Mouse (Mus musculus) midbrain, embryonic 13.5 days (tissue): ENCODE results near the gene Rnf149. TPM values are rescaled to one million over a fixed set of nuclear protein-coding genes. Genes with fewer than 3 reads are reported as not detected.

Source experiments
- ATAC-seq: fragments of 200-750 bp; cut with Nextera tagmentation; 2 replicates; pipeline ENCODE4 v1.8.0; 2017; ENCODE audit warnings: mild to moderate bottlenecking, moderate TSS enrichment, moderate library complexity
- H3K27ac ChIP-seq: fragments of 300-500 bp; sonication (generic); 2 replicates; pipeline ENCODE4 v1.5.1; 2015; ENCODE audit warnings: inconsistent platforms, mild to moderate bottlenecking, moderate library complexity
- H3K27me3 ChIP-seq: fragments of 300-500 bp; sonication (generic); 2 replicates; pipeline ENCODE4 v1.6.1; 2015; ENCODE audit warnings: mild to moderate bottlenecking, inconsistent platforms
- H3K36me3 ChIP-seq: fragments of 300-500 bp; sonication (generic); 2 replicates; pipeline ENCODE4 v1.6.1; 2015; ENCODE audit warnings: mild to moderate bottlenecking, inconsistent platforms
- H3K4me1 ChIP-seq: fragments of 300-500 bp; sonication (generic); replicated peaks from 2 replicates; pipeline ENCODE4 v1.6.1; 2015; ENCODE audit warnings: inconsistent platforms
- H3K4me2 ChIP-seq: fragments of 300-500 bp; sonication (generic); replicated peaks from 2 replicates; pipeline ENCODE4 v1.6.1; 2015; ENCODE audit warnings: moderate library complexity, mild to moderate bottlenecking, inconsistent platforms
- H3K4me3 ChIP-seq: fragments of 300-500 bp; sonication (generic); replicated peaks from 2 replicates; pipeline ENCODE4 v1.5.1; 2015; ENCODE audit warnings: mild to moderate bottlenecking, inconsistent platforms
- H3K9ac ChIP-seq: fragments of 300-500 bp; sonication (generic); replicated peaks from 2 replicates; pipeline ENCODE4 v1.6.1; 2015; ENCODE audit warnings: mild to moderate bottlenecking, inconsistent platforms
- H3K9me3 ChIP-seq: fragments of 300-500 bp; sonication (generic); 2 replicates; pipeline ENCODE4 v1.6.1; 2016; ENCODE audit warnings: mild to moderate bottlenecking, inconsistent platforms
- WGBS: fragments of 180-500 bp; shearing (Covaris S2); methylation state at CpG from one replicate; pipeline ENCODE4 v1.1.7; 2015; 5-methylcytosine and 5-hydroxymethylcytosine counted together
- polyA plus RNA-seq: library from polyadenylated mRNA; unstranded; fragments of >200 nt; fragmentation: Nextera tagmentation; extraction: Ambion mirVana; gene quantifications from 2 replicates; pipeline ENCODE4 v1.2.1, GENCODE M21; 2015

Gene Rnf149
- polyA plus RNA-seq, 1 experiment from 2014 or later: 23.1 TPM

GRCm38 (mm10) chr1:39540592-39540991 is 36.6 kb downstream of the Rnf149 start:
- Histone ChIP-seq H3K27me3 (no peaks in the 10 kb centered on the region), H3K9ac (no peak overlapping the region), H3K9me3 (no peaks in the 10 kb centered on the region), H3K4me1 (peaks cover 20% of the 10 kb centered on the region), H3K4me2 (no peak overlapping the region), H3K27ac (no peak overlapping the region), H3K4me3 (no peak overlapping the region), H3K36me3 (peaks cover 64% of the 10 kb centered on the region)
- ATAC-seq: no peak

- Histone ChIP-seq H3K4me2 (peak overlapping the region; percentile 33), H3K27ac (no peak overlapping the region), H3K27me3 (no peaks in the 10 kb centered on the region), H3K4me3 (0 out of 2 replicates have a peak overlapping the region, but pooled peaks have one; percentile 9), H3K36me3 (peaks cover 45% of the 10 kb centered on the region), H3K9me3 (no peaks in the 10 kb centered on the region), H3K9ac (no peak overlapping the region; the same call in 1 of the 2 replicates), H3K4me1 (peaks cover 24% of the 10 kb centered on the region)
- 93% methylated on average over 10 of the region's 10 CpGs for WGBS
- ATAC-seq: no peak
These were observed 39.4 kb downstream of the Rnf149 start for GRCm38 (mm10) chr1:39537631-39538380.

DNA sequence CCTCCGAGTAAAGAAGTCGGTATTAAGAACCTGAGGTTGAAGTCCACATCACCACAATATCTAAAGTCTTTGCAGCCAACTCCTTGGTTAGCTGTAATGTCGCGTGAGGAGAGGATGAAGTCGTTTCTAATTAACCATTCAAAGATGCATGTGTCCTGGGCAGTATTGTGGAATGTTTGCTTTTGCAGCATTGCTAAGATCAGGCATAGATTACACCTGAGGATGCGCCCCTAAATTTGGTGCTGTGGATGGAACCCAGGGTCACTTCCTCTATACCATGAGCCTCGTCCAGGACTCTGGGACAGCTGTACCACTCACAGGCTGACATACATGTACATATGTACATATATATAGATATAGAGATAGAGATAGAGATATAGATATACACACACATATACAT is 40.5 kb downstream of the Rnf149 start:
- peaks cover 35% of the 10 kb centered on the region for H3K36me3 ChIP-seq
- 38% methylated on average over 7 of the region's 7 CpGs for WGBS
- no peak for ATAC-seq

GRCm38 (mm10) chr1:39535515-39536311 is 41.5 kb downstream of the Rnf149 start:
- peak overlapping the region; percentile 75 for H3K4me2 ChIP-seq
- ATAC-seq: peak; percentile 93
- WGBS: under 1% methylated on average over 81 of the region's 100 CpGs

More for the DNA sequence above, 40.5 kb downstream of the Rnf149 start:
- H3K9ac ChIP-seq: peak overlapping the region; percentile 88
- H3K4me2 ChIP-seq: peak overlapping the region; percentile 75
- H3K27ac ChIP-seq: no peak overlapping the region
- no peaks in the 10 kb centered on the region for H3K9me3 ChIP-seq
- no peaks in the 10 kb centered on the region for H3K27me3 ChIP-seq
- H3K4me1 ChIP-seq: peaks cover 24% of the 10 kb centered on the region
- H3K4me3 ChIP-seq: peak overlapping the region; percentile 83

GRCm38 (mm10) chr1:39534831-39535230 is 42.4 kb downstream of the Rnf149 start, which contains the start of gene Cnot11:
TSS of gene Cnot11 (plus strand) at chr1:39534992.
- Histone ChIP-seq H3K4me2 (peak within 1 kb of the TSS; percentile 75), H3K4me3 (peak within 1 kb of the TSS; percentile 83), H3K9me3 (no peaks in the 10 kb centered on the region), H3K27me3 (no peaks in the 10 kb centered on the region), H3K27ac (peak within 1 kb of the TSS; percentile 94), H3K36me3 (peaks cover 19% of the 10 kb centered on the region), H3K9ac (peak within 1 kb of the TSS; percentile 88), H3K4me1 (peaks cover 24% of the 10 kb centered on the region)
- 34% methylated on average over 13 of the region's 13 CpGs for WGBS
- no peak for ATAC-seq

More at GRCm38 (mm10) chr1:39535515-39536311, 41.5 kb downstream of the Rnf149 start:
- H3K4me1 ChIP-seq: peaks cover 24% of the 10 kb centered on the region
- no peaks in the 10 kb centered on the region for H3K27me3 ChIP-seq
- peak overlapping the region; percentile 83 for H3K4me3 ChIP-seq
- no peaks in the 10 kb centered on the region for H3K9me3 ChIP-seq
- peaks cover 28% of the 10 kb centered on the region for H3K36me3 ChIP-seq
- peak overlapping the region; percentile 94 for H3K27ac ChIP-seq
- H3K9ac ChIP-seq: peak overlapping the region; percentile 88

DNA sequence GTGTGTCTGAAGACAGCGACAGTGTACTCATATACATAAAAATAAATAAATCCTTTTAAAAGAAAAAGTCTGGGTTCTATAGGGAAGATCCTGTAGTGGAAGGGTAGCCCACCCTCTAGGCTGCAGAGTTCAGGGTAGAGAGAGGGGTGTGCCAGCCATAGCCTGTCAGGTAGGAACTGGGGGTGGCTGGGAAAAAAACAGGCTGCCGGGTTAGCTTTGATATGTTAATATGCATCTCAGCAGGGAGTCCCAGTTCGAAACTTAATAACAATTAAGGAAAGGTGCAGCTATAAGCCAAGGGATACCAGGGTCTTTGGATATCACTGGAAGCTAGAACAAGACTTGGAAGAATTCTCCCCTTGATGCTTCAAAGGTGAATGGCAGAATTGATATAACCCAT is 43.3 kb downstream of the Rnf149 start:
- WGBS: 37% methylated on average over 3 of the region's 3 CpGs
- no peak for ATAC-seq
- no peaks in the 10 kb centered on the region for H3K9me3 ChIP-seq
- no peak overlapping the region for H3K4me2 ChIP-seq
- no peak overlapping the region for H3K9ac ChIP-seq
- H3K4me1 ChIP-seq: peaks cover 24% of the 10 kb centered on the region
- no peaks in the 10 kb centered on the region for H3K27me3 ChIP-seq
- H3K27ac ChIP-seq: no peak overlapping the region
- H3K4me3 ChIP-seq: no peak overlapping the region
- peaks cover 10% of the 10 kb centered on the region for H3K36me3 ChIP-seq

DNA sequence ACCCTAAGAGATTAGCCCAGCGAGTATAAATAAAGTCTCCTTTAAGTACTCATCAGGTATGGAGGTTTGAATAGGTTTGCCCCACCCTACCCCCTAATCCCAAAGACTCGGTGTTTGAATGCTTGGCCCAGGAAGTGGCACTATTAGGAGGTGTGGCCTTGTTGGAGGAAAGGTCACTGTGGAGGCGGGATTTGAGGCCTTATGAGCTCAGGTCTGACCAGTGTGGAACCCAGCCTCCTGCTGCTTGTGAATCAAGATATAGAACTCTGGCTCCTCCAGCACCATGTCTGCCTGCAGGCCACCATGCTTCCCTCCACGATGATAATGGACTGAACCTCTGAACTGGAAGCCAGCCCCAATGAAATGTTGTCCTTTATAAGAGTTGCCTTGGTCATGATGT is 46.2 kb downstream of the Rnf149 start:
- no peak overlapping the region for H3K4me2 ChIP-seq
- WGBS: 63% methylated on average over 4 of the region's 4 CpGs
- no peaks in the 10 kb centered on the region for H3K9me3 ChIP-seq
- no peak overlapping the region for H3K4me3 ChIP-seq
- H3K36me3 ChIP-seq: no peaks in the 10 kb centered on the region
- peaks cover 4% of the 10 kb centered on the region; the same call in 1 of the 2 replicates for H3K4me1 ChIP-seq
- no peak overlapping the region for H3K9ac ChIP-seq
- ATAC-seq: no peak
- H3K27me3 ChIP-seq: no peaks in the 10 kb centered on the region
- H3K27ac ChIP-seq: no peak overlapping the region

DNA sequence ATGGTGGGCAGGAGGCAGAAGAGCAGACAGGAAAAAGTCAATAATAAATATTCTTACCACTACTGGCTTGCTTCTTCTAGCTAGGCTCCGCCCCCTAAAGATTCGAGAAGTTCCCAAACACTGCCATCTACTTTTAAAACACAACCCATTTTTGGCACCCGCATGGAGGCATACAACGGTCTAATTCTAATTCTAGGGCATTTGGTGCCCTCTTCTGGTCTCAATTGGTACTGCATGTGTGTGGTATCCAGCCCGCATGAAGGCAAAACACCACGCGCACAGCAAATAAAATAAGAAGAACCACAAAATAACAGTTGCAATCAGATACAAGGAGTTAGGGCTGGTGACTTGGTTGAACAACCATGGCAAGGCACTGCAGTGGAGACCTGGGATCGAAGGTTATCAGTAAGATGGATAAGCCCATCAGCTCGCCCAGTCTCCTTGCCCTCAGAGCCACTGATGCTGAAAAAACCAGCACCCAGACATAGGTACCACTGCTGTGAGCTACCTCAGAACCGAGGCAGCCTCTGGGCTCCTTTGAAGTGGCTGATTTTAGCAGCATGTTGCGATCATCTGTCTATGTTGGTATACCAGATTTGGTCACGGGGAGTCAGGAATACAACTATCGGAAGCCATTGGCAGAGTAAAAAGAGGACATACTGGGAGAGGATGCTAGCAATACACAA is 46.8 kb downstream of the Rnf149 start:
- 37% methylated on average over 13 of the region's 13 CpGs for WGBS
- peaks cover 4% of the 10 kb centered on the region; the same call in 1 of the 2 replicates for H3K4me1 ChIP-seq
- H3K36me3 ChIP-seq: no peaks in the 10 kb centered on the region
- H3K9ac ChIP-seq: no peak overlapping the region
- no peaks in the 10 kb centered on the region for H3K27me3 ChIP-seq
- no peak for ATAC-seq
- H3K4me3 ChIP-seq: no peak overlapping the region
- no peaks in the 10 kb centered on the region for H3K9me3 ChIP-seq
- no peak overlapping the region for H3K27ac ChIP-seq
- no peak overlapping the region for H3K4me2 ChIP-seq

- 56% methylated on average over 6 of the region's 6 CpGs for WGBS
- H3K27ac ChIP-seq: no peak overlapping the region
- H3K4me2 ChIP-seq: no peak overlapping the region
- ATAC-seq: no peak
- H3K4me3 ChIP-seq: no peak overlapping the region
- H3K9me3 ChIP-seq: no peaks in the 10 kb centered on the region
- H3K9ac ChIP-seq: no peak overlapping the region
- H3K27me3 ChIP-seq: no peaks in the 10 kb centered on the region
- no peaks in the 10 kb centered on the region for H3K36me3 ChIP-seq
- H3K4me1 ChIP-seq: no peaks in the 10 kb centered on the region
These were observed 48.9 kb downstream of the Rnf149 start for GRCm38 (mm10) chr1:39528319-39528718.

DNA sequence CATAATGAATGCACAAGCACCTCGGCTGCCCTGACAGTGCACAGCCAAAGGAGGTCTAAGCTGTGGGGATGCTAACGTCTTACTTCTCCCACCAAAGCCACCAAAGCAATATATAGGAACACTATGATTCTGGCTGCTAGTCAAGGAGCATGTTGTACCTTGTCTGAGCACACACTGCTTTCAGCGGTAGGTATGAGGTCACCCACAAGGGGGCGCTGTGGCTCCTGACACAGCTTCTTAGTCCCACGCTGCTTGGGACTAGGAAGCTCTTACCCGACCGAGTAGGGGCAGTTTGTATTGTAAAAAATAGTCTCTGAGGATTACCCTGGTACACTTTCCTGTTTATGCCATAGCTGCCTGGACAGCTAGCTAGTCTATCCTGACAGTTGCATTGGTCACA is 49.8 kb downstream of the Rnf149 start:
- H3K4me2 ChIP-seq: no peak overlapping the region
- no peak overlapping the region for H3K4me3 ChIP-seq
- WGBS: 10% methylated on average over 7 of the region's 7 CpGs
- H3K27ac ChIP-seq: no peak overlapping the region
- ATAC-seq: no peak
- H3K9ac ChIP-seq: no peak overlapping the region
- H3K36me3 ChIP-seq: no peaks in the 10 kb centered on the region
- no peaks in the 10 kb centered on the region for H3K9me3 ChIP-seq
- H3K27me3 ChIP-seq: no peaks in the 10 kb centered on the region
- no peaks in the 10 kb centered on the region for H3K4me1 ChIP-seq

DNA sequence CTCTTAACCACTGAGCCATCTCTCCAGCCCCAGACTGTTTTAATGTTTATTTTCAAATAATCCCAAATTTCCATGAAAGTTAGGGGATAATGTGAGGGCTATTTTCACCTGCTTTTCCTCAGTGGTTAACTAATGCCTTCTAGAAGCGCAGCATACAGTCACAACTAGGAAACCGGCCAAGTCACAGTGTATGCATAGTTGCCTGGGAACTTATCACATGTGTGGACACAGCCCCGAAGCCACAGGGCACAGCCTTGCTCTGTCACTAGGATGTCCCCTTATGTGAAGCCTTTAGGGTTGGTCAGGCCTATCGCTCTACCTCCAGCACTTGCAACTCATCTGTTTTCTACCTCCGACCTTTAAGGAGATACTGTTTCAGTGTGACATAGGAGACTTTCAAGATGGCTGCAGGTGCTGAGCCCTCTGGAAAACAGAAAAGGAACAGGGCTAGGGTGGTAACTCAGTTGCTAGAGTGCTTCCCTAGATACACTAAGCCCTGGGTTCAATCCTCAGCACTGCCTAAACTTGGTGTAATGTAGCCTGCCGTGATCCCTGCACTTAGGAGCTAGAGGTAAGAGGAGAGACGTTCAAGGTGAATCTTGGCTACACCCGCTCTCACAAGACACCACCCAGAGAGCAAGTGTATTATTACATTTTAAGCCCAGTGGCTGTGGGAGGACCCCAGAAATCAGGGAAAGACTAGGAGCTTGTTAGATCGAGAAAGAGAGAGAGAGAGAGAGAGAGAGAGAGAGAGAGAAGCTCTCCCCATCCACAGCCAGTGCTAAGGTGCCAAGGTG is 50.6 kb downstream of the Rnf149 start:
- H3K4me2 ChIP-seq: no peak overlapping the region
- H3K9me3 ChIP-seq: no peaks in the 10 kb centered on the region
- ATAC-seq: no peak
- no peaks in the 10 kb centered on the region for H3K27me3 ChIP-seq
- H3K36me3 ChIP-seq: no peaks in the 10 kb centered on the region
- WGBS: 80% methylated on average over 9 of the region's 9 CpGs
- no peak overlapping the region for H3K9ac ChIP-seq
- H3K4me3 ChIP-seq: no peak overlapping the region
- H3K4me1 ChIP-seq: no peaks in the 10 kb centered on the region
- H3K27ac ChIP-seq: no peak overlapping the region
